Mouse (Mus musculus) intestine, postnatal 0 days (tissue): ENCODE data around the gene Ssbp3. TPM values are rescaled to one million over a fixed set of nuclear protein-coding genes. Genes with fewer than 3 reads are reported as not detected.

Experiments used
- ATAC-seq: fragments of 200-750 bp; cut with Nextera tagmentation; 2 replicates; pipeline ENCODE4 v1.8.0; 2017; ENCODE audit warnings: mild to moderate bottlenecking, moderate TSS enrichment, moderate library complexity
- H3K27ac ChIP-seq: fragments of 300-500 bp; sonication (generic); 2 replicates; pipeline ENCODE4 v1.5.1; 2014; ENCODE audit warnings: mild to moderate bottlenecking, low read depth, low read length, moderate library complexity
- H3K27me3 ChIP-seq: fragments of 300-500 bp; sonication (generic); replicated peaks from 2 replicates; pipeline ENCODE4 v1.6.1; 2014; ENCODE audit warnings: low read length, mixed read lengths; ENCODE audit not compliant: control insufficient read depth, insufficient read depth
- H3K36me3 ChIP-seq: fragments of 300-500 bp; sonication (generic); 2 replicates; pipeline ENCODE4 v1.6.1; 2014; ENCODE audit warnings: mild to moderate bottlenecking, moderate library complexity; ENCODE audit not compliant: control insufficient read depth, insufficient read depth
- H3K4me1 ChIP-seq: fragments of 300-500 bp; sonication (generic); replicated peaks from 2 replicates; pipeline ENCODE4 v1.6.1; 2014; ENCODE audit warnings: antibody characterized with exemption, low read length, mixed read lengths; ENCODE audit not compliant: control insufficient read depth, insufficient read depth
- H3K4me2 ChIP-seq: fragments of 300-500 bp; sonication (generic); replicated peaks from 2 replicates; pipeline ENCODE4 v1.6.1; 2014; ENCODE audit warnings: low read depth, mild to moderate bottlenecking, moderate library complexity
- H3K4me3 ChIP-seq: fragments of 300-500 bp; sonication (generic); 2 replicates; pipeline ENCODE4 v1.5.1; 2014; ENCODE audit warnings: low read depth, low read length
- H3K9ac ChIP-seq: fragments of 300-500 bp; sonication (generic); 2 replicates; pipeline ENCODE4 v1.6.1; 2014; ENCODE audit warnings: mild to moderate bottlenecking, low read depth, low read length
- H3K9me3 ChIP-seq: fragments of 300-500 bp; sonication (generic); 2 replicates; pipeline ENCODE4 v1.6.1; 2016; ENCODE audit warnings: mixed run types; ENCODE audit not compliant: control insufficient read depth
- CTCF ChIP-seq: sonication (generic); IDR thresholded peaks from 2 replicates; pipeline ENCODE4 v1.5.1; 2016; ENCODE audit warnings: low read depth, mild to moderate bottlenecking, control low read depth, antibody characterized with exemption, moderate library complexity
- WGBS: fragments of 180-500 bp; shearing (Covaris S2); extraction: QIAGEN DNeasy Blood & Tissue Kit; methylation state at CpG from one replicate; pipeline ENCODE4 v1.1.7; 2014; 5-methylcytosine and 5-hydroxymethylcytosine counted together
- polyA plus RNA-seq: library from polyadenylated mRNA; unstranded; fragments of >200 nt; fragmentation: Nextera tagmentation; extraction: Ambion mirVana; gene quantifications from 2 replicates; pipeline ENCODE4 v1.2.1, GENCODE M21; 2015

Ssbp3 gene
- polyA plus RNA-seq, 1 experiment from 2014 or later = 45.2 TPM

- peaks cover 18% of the 10 kb centered on the region; the same call in 1 of the 2 replicates for H3K4me1 ChIP-seq
- no peak for TF ChIP-seq CTCF
Measured at GRCm38 (mm10) chr4:107013119-107013816, 102.8 kb downstream of the Ssbp3 start.

DNA sequence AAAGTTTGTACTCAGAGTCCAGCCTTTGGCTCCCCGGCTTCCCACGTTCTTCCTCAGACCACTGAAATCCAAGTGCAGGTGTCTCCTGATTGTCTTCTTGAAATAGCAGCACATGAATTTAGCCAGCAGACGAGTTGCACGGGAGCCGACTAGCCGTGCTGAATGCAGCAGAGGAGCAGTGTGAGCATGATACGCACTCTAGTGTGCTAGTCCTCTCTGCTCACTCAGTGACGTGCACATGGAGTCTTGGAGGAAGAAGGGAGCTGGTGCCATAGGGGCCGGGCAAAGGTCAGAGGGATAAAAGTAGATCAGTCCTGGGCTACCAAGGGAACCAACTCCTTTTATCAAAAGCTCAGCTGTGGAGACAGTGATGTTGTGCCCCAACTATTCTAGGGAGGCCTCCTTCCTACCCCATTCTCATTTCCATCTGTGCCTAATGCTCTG, 103.3 kb downstream of the Ssbp3 start:
- Histone ChIP-seq H3K27ac (peak overlapping the region; percentile 64), H3K9ac (peak overlapping the region; percentile 11; the same call in 1 of the 2 replicates), H3K9me3 (no peaks in the 10 kb centered on the region), H3K27me3 (no peaks in the 10 kb centered on the region), H3K4me3 (no peak overlapping the region), H3K4me1 (peaks cover 22% of the 10 kb centered on the region; the same call in 1 of the 2 replicates), H3K4me2 (no peak overlapping the region), H3K36me3 (peaks cover 15% of the 10 kb centered on the region)
- ATAC-seq = peak; percentile 65
- TF ChIP-seq CTCF = peak; percentile 14; the same call in 1 of the 2 replicates
- 52% methylated on average over 9 of the region's 9 CpGs for WGBS

More at GRCm38 (mm10) chr4:107013119-107013816, 102.8 kb downstream of the Ssbp3 start:
- 68% methylated on average over 6 of the region's 6 CpGs for WGBS
- Histone ChIP-seq H3K9me3 (no peaks in the 10 kb centered on the region), H3K27me3 (no peaks in the 10 kb centered on the region), H3K27ac (peak overlapping the region; percentile 28; the same call in 1 of the 2 replicates), H3K4me3 (no peak overlapping the region), H3K9ac (no peak overlapping the region; the same call in 1 of the 2 replicates), H3K4me2 (no peak overlapping the region), H3K36me3 (peaks cover 15% of the 10 kb centered on the region)
- ATAC-seq = no peak

DNA sequence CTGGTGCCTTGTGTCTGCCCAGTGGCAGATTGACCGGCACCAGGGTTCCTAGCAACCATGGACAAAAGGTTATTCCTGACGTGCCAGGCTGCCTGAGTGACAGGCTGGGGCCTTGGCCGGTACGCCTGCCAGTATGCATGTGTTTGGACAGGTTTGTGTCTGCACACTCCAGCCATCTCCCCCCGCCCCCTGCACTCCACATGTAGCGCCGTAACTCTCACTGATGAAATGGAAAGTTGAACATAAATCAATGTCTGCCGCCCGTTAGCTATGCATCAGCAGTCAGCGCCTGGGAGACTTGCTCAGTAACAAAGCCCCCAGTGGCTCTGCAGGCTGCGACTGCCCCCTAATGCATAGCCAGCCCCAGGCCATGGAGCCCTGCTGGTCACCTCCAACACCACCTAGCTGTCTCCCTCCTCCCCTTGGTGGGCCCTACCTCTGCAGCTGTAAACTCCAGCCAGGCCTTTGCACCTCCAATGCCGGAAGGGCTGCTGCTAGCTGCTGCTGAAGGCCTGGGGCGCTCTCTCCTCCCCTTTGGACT, 105.5 kb downstream of the Ssbp3 start:
- H3K9ac ChIP-seq = 0 out of 2 replicates have a peak overlapping the region, but pooled peaks have one; percentile 22
- TF ChIP-seq CTCF = peak; percentile 44
- H3K4me3 ChIP-seq = no peak overlapping the region
- no peak for ATAC-seq
- H3K36me3 ChIP-seq = peaks cover 6% of the 10 kb centered on the region; the same call in 1 of the 2 replicates
- no peaks in the 10 kb centered on the region for H3K9me3 ChIP-seq
- peaks cover 36% of the 10 kb centered on the region; the same call in 1 of the 2 replicates for H3K4me1 ChIP-seq
- peak overlapping the region; percentile 50 for H3K27ac ChIP-seq
- H3K27me3 ChIP-seq = no peaks in the 10 kb centered on the region
- H3K4me2 ChIP-seq = peak overlapping the region; percentile 24; the same call in 1 of the 2 replicates
- 59% methylated on average over 13 of the region's 13 CpGs for WGBS

GRCm38 (mm10) chr4:107017257-107017656, 106.8 kb downstream of the Ssbp3 start:
- Histone ChIP-seq H3K27me3 (no peaks in the 10 kb centered on the region), H3K36me3 (peaks cover 6% of the 10 kb centered on the region; the same call in 1 of the 2 replicates), H3K4me1 (peaks cover 36% of the 10 kb centered on the region; the same call in 1 of the 2 replicates), H3K27ac (no peak overlapping the region), H3K4me2 (no peak overlapping the region), H3K9ac (no peak overlapping the region), H3K9me3 (no peaks in the 10 kb centered on the region), H3K4me3 (no peak overlapping the region)
- TF ChIP-seq CTCF = no peak
- ATAC-seq = no peak

DNA sequence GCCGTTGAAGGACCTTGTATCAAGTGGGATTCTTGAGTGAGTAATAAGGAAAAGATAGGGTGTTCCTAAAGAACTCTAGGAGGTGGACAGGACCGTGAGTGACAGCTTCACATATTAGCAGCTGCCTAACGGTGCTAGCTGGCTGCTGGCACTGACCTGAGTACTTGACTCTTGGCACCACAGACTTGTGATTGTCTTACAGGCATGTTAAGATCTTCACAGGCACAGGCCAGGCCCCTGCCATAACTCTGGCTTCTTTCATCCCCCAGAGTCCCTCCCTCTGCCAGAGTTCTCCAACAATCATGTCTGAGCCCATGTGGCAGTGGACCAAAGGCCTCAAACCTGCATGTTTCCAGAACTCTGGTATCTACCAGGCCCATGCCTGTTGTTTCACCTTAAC, 108.0 kb downstream of the Ssbp3 start:
- TF ChIP-seq CTCF = no peak
- no peak overlapping the region for H3K4me2 ChIP-seq
- H3K27me3 ChIP-seq = no peaks in the 10 kb centered on the region
- peaks cover 6% of the 10 kb centered on the region; the same call in 1 of the 2 replicates for H3K36me3 ChIP-seq
- no peaks in the 10 kb centered on the region for H3K9me3 ChIP-seq
- H3K4me1 ChIP-seq = peaks cover 31% of the 10 kb centered on the region; the same call in 1 of the 2 replicates
- 48% methylated on average over 3 of the region's 3 CpGs for WGBS
- H3K4me3 ChIP-seq = no peak overlapping the region
- H3K27ac ChIP-seq = no peak overlapping the region
- no peak for ATAC-seq
- no peak overlapping the region for H3K9ac ChIP-seq

DNA sequence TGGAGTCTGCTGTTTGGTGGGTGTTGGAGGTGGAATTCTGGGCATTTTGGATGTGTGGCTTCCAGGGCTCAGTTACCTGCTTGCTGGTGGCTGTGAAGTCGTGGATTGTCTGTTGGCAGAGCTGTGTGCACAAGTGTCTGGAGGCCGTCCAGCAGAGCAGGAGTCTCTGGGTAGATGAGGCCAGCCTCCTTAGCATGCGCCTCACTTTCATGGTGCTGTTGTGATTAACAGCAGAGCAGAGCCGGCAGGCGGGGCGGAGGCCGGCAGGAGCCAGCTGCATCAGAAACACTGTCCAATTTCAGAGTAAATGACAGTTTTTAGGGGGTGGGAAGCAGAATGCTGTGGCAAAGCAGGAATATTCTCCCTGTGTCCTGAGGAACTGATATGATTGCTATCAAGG, 108.5 kb downstream of the Ssbp3 start:
- H3K9me3 ChIP-seq = no peaks in the 10 kb centered on the region
- H3K9ac ChIP-seq = no peak overlapping the region
- peak overlapping the region; percentile 62 for H3K27ac ChIP-seq
- 22% methylated on average over 7 of the region's 7 CpGs for WGBS
- TF ChIP-seq CTCF = no peak
- peaks cover 29% of the 10 kb centered on the region; the same call in 1 of the 2 replicates for H3K4me1 ChIP-seq
- no peak overlapping the region for H3K4me3 ChIP-seq
- H3K36me3 ChIP-seq = peaks cover 6% of the 10 kb centered on the region; the same call in 1 of the 2 replicates
- no peaks in the 10 kb centered on the region for H3K27me3 ChIP-seq
- no peak overlapping the region for H3K4me2 ChIP-seq
- ATAC-seq = no peak
